Mouse (Mus musculus): ENCODE measurements at regions not wholly inside any gene's neighbourhood (a gene's known extent, or its start where the extent isn't known, plus 50 kb on each side); places are given as distances from the start of the nearest gene placed in this dataset.

- no peaks in the 10 kb centered on the region for H3K27me3 ChIP-seq (ENCODE audit: control insufficient read depth, insufficient read depth, low read length)
- no peak overlapping the region for H3K4me3 ChIP-seq (ENCODE audit: low read depth, low read length)
- H3K4me1 ChIP-seq (replicated peaks; ENCODE audit: control insufficient read depth, insufficient read depth), result no peaks in the 10 kb centered on the region
- H3K9me3 ChIP-seq (ENCODE audit: control insufficient read depth, low read length), result no peaks in the 10 kb centered on the region
- ATAC-seq (ENCODE audit: low FRiP score, low TSS enrichment) (no peak), DNase-seq (ENCODE audit: low spot score) (no peak)
- H3K27ac ChIP-seq (replicated peaks), result no peak overlapping the region
- H3K36me3 ChIP-seq (ENCODE audit: control insufficient read depth, insufficient read depth, low read length), result no peaks in the 10 kb centered on the region
- no peak for TF ChIP-seq CTCF (IDR thresholded peaks at IDR 0.05; ENCODE audit: low read depth)
- TF ChIP-seq EP300 (optimal IDR thresholded peaks at IDR 0.05), result no peak
- no peak overlapping the region for H3K9ac ChIP-seq (ENCODE audit: low read length)
- no peak overlapping the region for H3K4me2 ChIP-seq (replicated peaks; ENCODE audit: low read depth)
- WGBS, result 63% methylated on average over 2 of the region's 2 CpGs
These were observed 107.0 kb upstream of the Gpr139 start for GRCm38 (mm10) chr7:119291442-119291841.

- Histone ChIP-seq H3K9ac (ENCODE audit: low read length) (no peak overlapping the region), H3K27me3 (ENCODE audit: control insufficient read depth, insufficient read depth, low read length) (no peaks in the 10 kb centered on the region), H3K27ac (replicated peaks) (no peak overlapping the region), H3K4me3 (ENCODE audit: low read depth, low read length) (no peak overlapping the region), H3K9me3 (ENCODE audit: control insufficient read depth, low read length) (no peaks in the 10 kb centered on the region), H3K4me2 (replicated peaks; ENCODE audit: low read depth) (no peak overlapping the region), H3K4me1 (replicated peaks; ENCODE audit: control insufficient read depth, insufficient read depth) (no peaks in the 10 kb centered on the region), H3K36me3 (ENCODE audit: control insufficient read depth, insufficient read depth, low read length) (no peaks in the 10 kb centered on the region)
- ATAC-seq (ENCODE audit: low FRiP score, low TSS enrichment) (no peak), DNase-seq (ENCODE audit: low spot score) (no peak)
- TF ChIP-seq CTCF (IDR thresholded peaks at IDR 0.05; ENCODE audit: low read depth) (no peak), EP300 (optimal IDR thresholded peaks at IDR 0.05) (no peak)
- WGBS, result 86% methylated on average over 5 of the region's 5 CpGs
These were observed 100.9 kb upstream of the Gpr139 start for GRCm38 (mm10) chr7:119285290-119285689.

GRCm38 (mm10) chr7:119279896-119280661 is 95.7 kb upstream of the Gpr139 start:
- DNase-seq (ENCODE audit: low spot score), result no peak
- H3K27ac ChIP-seq (replicated peaks), result no peak overlapping the region
- no peaks in the 10 kb centered on the region for H3K4me1 ChIP-seq (replicated peaks; ENCODE audit: control insufficient read depth, insufficient read depth)
- no peaks in the 10 kb centered on the region for H3K36me3 ChIP-seq (ENCODE audit: control insufficient read depth, insufficient read depth, low read length)
- no peak for ATAC-seq (ENCODE audit: low FRiP score, low TSS enrichment)
- no peak overlapping the region for H3K4me2 ChIP-seq (replicated peaks; ENCODE audit: low read depth)
- WGBS, result 47% methylated on average over 3 of the region's 3 CpGs
- no peaks in the 10 kb centered on the region for H3K9me3 ChIP-seq (ENCODE audit: control insufficient read depth, low read length)
- no peak overlapping the region for H3K9ac ChIP-seq (ENCODE audit: low read length)
- TF ChIP-seq CTCF (IDR thresholded peaks at IDR 0.05; ENCODE audit: low read depth) (no peak), EP300 (optimal IDR thresholded peaks at IDR 0.05) (no peak)
- H3K27me3 ChIP-seq (ENCODE audit: control insufficient read depth, insufficient read depth, low read length), result no peaks in the 10 kb centered on the region
- H3K4me3 ChIP-seq (ENCODE audit: low read depth, low read length), result no peak overlapping the region

- no peak for TF ChIP-seq CTCF (IDR thresholded peaks at IDR 0.05; ENCODE audit: low read depth)
- no peak for TF ChIP-seq EP300 (optimal IDR thresholded peaks at IDR 0.05)
- DNase-seq (ENCODE audit: low spot score), result no peak
- H3K27me3 ChIP-seq (ENCODE audit: control insufficient read depth, insufficient read depth, low read length), result no peaks in the 10 kb centered on the region
These were observed 88.2 kb upstream of the Gpr139 start for GRCm38 (mm10) chr7:119272621-119273020.

GRCm38 (mm10) chr7:119271427-119271826 is 87.0 kb upstream of the Gpr139 start:
- DNase-seq (ENCODE audit: low spot score), result no peak
- Histone ChIP-seq H3K4me3 (ENCODE audit: low read depth, low read length) (no peak overlapping the region), H3K27ac (replicated peaks) (no peak overlapping the region), H3K9me3 (ENCODE audit: control insufficient read depth, low read length) (no peaks in the 10 kb centered on the region), H3K36me3 (ENCODE audit: control insufficient read depth, insufficient read depth, low read length) (no peaks in the 10 kb centered on the region), H3K4me2 (replicated peaks; ENCODE audit: low read depth) (no peak overlapping the region), H3K9ac (ENCODE audit: low read length) (no peak overlapping the region), H3K27me3 (ENCODE audit: control insufficient read depth, insufficient read depth, low read length) (no peaks in the 10 kb centered on the region), H3K4me1 (replicated peaks; ENCODE audit: control insufficient read depth, insufficient read depth) (no peaks in the 10 kb centered on the region)
- 83% methylated on average over 1 of the region's 1 CpGs for WGBS
- no peak for TF ChIP-seq EP300 (optimal IDR thresholded peaks at IDR 0.05)
- TF ChIP-seq CTCF (IDR thresholded peaks at IDR 0.05; ENCODE audit: low read depth), result no peak
- no peak for ATAC-seq (ENCODE audit: low FRiP score, low TSS enrichment)

More at GRCm38 (mm10) chr7:119272621-119273020, 88.2 kb upstream of the Gpr139 start:
- no peak overlapping the region for H3K4me3 ChIP-seq (ENCODE audit: low read depth, low read length)
- H3K4me1 ChIP-seq (replicated peaks; ENCODE audit: control insufficient read depth, insufficient read depth), result no peaks in the 10 kb centered on the region
- no peak overlapping the region for H3K27ac ChIP-seq (replicated peaks)
- no peaks in the 10 kb centered on the region for H3K36me3 ChIP-seq (ENCODE audit: control insufficient read depth, insufficient read depth, low read length)
- ATAC-seq (ENCODE audit: low FRiP score, low TSS enrichment), result no peak
- 72% methylated on average over 3 of the region's 3 CpGs for WGBS
- H3K9ac ChIP-seq (ENCODE audit: low read length), result no peak overlapping the region
- H3K9me3 ChIP-seq (ENCODE audit: control insufficient read depth, low read length), result no peaks in the 10 kb centered on the region
- H3K4me2 ChIP-seq (replicated peaks; ENCODE audit: low read depth), result no peak overlapping the region

- H3K4me3 ChIP-seq (ENCODE audit: low read depth, low read length), result no peak overlapping the region
- no peaks in the 10 kb centered on the region for H3K36me3 ChIP-seq (ENCODE audit: control insufficient read depth, insufficient read depth, low read length)
- WGBS, result 79% methylated on average over 8 of the region's 8 CpGs
- H3K9me3 ChIP-seq (ENCODE audit: control insufficient read depth, low read length), result no peaks in the 10 kb centered on the region
- no peak for ATAC-seq (ENCODE audit: low FRiP score, low TSS enrichment)
- DNase-seq (ENCODE audit: low spot score), result no peak
- H3K4me2 ChIP-seq (replicated peaks; ENCODE audit: low read depth), result no peak overlapping the region
- H3K27ac ChIP-seq (replicated peaks), result no peak overlapping the region
- no peak overlapping the region for H3K9ac ChIP-seq (ENCODE audit: low read length)
- TF ChIP-seq CTCF (IDR thresholded peaks at IDR 0.05; ENCODE audit: low read depth), result no peak
- no peak for TF ChIP-seq EP300 (optimal IDR thresholded peaks at IDR 0.05)
- H3K27me3 ChIP-seq (ENCODE audit: control insufficient read depth, insufficient read depth, low read length), result no peaks in the 10 kb centered on the region
- H3K4me1 ChIP-seq (replicated peaks; ENCODE audit: control insufficient read depth, insufficient read depth), result no peaks in the 10 kb centered on the region
These were observed 86.5 kb upstream of the Gpr139 start for GRCm38 (mm10) chr7:119270826-119271420.

All from stomach, postnatal 0 days (tissue).